Mouse (Mus musculus) bone marrow macrophage, adult 2 months (primary cell): ENCODE data around the gene Ift52.

Experiments
- CTCF ChIP-seq: IDR thresholded peaks from 2 replicates; pipeline ENCODE4 v1.5.1; 2012; ENCODE audit warnings: low read depth, mild to moderate bottlenecking, low read length, moderate library complexity
- POLR2A ChIP-seq: IDR thresholded peaks from 2 replicates; pipeline ENCODE4 v1.6.1; 2012; ENCODE audit warnings: mild to moderate bottlenecking, low read depth, low read length, borderline replicate concordance

GRCm38 (mm10) chr2:162993881-162994616 lies 23.1 kb upstream of the Ift52 start:
- no peak for TF ChIP-seq CTCF
- TF ChIP-seq POLR2A = no peak
